Mouse (Mus musculus): ENCODE results near the gene Rbm7.
"Not testable (repeated sequence)": the region's sequence is repeated elsewhere in the genome, so short reads cannot be mapped to it uniquely, and the experiment has no call there.

Rbm7 gene

DNA sequence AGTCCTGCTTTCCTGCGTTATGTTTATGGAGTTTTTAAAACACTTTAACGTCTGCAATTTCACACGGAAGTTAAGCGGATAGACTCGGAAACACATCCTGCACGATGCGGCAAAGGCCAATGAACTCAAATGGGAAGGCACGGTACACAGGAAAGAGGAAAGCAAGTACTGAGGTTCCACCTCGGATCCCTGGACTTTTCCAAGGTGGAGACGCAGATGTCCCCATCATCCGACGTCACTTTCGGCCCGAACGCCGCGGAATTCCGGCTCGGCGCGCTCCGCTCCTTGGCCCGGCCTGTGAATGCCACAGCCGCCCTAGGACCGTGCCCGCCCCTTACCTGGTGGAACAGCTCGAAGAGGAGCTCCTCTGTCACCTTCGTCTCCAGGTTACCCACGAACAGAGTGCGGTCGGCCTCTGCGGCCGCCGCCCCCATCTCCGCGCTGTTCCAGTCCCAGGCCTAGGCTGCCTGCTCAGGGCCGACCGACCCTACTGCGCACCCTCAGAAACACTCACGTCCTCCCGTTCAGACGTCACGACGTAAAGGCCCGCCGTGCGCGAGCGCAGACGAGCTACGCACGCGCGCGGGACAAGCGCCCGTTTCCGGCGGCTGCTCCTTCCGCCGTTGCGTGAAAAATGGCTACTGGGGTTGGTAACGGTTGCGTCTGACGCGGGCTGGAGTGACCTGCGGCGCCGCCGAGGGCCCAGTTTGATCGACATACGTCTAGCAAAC is at the start of gene Rbm7, which contains the start of gene Gm5617:
Gene Rbm7 (minus strand): TSS at position 483 of the 731 bp plus-strand sequence.
Gene Gm5617 (plus strand): TSS at position 626 of the 731 bp plus-strand sequence.
- peak; percentile 95 for DNase-seq

DNA sequence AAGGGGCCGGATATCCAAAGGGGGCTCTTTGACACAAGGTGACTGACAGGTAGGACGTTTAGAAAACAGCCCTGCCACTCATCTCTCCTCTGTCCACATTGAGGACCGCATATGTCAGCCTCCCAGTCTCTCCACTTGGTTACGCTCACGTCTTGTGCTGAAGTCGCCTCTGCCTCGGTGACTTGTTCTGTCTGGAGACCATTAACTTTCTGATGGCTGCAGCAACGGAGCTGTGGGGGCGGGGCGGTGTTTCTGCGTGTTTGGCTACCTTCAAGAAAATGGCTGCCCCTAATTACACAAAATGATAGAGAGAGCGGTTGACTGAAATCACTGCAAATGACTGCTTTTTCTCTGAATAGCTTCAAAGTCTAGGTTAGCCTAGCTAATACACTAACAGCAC is 43.6 kb upstream of the Rbm7 start:
- no peak for DNase-seq

DNA sequence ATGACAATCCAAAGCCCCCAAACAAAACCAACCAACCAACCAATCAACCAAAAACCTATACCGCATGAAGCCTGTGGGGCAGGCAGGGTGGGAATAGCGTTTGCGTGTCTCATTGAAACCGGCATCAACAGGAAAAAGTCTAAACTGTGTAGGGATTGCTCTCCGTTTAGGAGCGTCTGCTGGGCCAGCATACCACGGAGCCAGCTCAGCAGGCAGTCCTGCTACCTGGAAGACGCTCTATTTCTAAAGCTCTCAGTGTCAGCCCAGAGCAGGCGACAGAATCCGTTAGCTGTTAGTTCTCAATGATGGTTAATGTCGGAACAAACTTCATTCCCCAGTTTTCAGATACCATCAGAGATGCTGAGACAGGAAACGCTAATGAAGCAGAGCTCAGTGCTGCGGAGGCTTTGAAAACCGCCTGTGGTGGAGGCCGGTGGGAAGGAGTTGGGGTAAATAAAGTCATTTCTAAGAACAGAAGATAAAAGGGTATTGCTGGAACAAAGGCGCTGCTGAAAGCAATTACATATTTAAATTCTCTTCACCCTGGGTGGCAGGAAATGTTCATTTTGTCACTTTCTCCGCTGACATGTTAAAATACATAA is 43.0 kb upstream of the Rbm7 start:
- no peak for DNase-seq

GRCm38 (mm10) chr9:48537616-48538015 is 42.5 kb upstream of the Rbm7 start:
- not testable (repeated sequence) for DNase-seq

DNA sequence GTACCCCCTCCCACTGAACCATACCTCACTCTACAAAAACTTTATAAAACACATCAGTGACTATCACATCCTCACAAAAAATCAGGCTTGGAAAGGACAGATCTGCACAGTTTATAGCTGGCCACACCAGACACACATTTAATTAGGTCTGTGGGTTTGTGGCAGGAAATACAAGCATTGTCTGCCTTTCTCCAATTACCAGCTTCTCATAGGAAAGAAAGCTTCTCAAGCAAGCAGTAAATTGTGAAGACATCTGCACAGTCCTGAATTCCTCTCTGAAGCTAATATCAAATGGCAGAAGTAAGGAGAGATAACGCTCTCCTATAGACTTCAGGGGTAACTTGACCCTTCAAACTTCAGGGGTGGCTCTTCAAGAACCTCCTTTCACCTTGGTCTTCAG is 41.3 kb upstream of the Rbm7 start:
- no peak for DNase-seq

GRCm38 (mm10) chr9:48532730-48533129 is 37.6 kb upstream of the Rbm7 start:
- no peak for DNase-seq

GRCm38 (mm10) chr9:48532203-48532602 is 37.1 kb upstream of the Rbm7 start:
- DNase-seq: no peak

- no peak for DNase-seq
Observed at GRCm38 (mm10) chr9:48531294-48531693, 36.2 kb upstream of the Rbm7 start.

DNA sequence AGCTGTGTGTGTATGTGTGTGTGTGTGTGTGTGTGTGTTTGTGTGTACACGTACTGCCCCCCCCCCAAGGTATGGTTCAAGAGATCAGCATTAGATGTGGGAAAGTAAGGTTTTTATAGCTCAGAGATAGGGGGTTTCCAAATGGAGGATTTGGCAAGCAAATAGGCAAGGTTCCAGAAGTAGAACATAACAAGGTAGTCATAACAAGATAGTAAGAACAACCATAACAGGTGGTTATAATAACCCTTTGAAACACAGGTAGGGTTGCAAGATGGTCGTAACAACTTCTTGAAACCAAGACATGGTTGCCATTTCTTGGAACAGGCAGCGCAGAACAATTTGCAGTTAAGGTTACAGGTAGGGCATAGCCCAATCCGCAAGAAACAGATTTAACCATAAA is 31.4 kb upstream of the Rbm7 start:
- DNase-seq: no peak

GRCm38 (mm10) chr9:48525566-48525965 is 30.5 kb upstream of the Rbm7 start:
- DNase-seq: no peak

GRCm38 (mm10) chr9:48520405-48520804 is 25.3 kb upstream of the Rbm7 start:
- not testable (repeated sequence) for DNase-seq

DNA sequence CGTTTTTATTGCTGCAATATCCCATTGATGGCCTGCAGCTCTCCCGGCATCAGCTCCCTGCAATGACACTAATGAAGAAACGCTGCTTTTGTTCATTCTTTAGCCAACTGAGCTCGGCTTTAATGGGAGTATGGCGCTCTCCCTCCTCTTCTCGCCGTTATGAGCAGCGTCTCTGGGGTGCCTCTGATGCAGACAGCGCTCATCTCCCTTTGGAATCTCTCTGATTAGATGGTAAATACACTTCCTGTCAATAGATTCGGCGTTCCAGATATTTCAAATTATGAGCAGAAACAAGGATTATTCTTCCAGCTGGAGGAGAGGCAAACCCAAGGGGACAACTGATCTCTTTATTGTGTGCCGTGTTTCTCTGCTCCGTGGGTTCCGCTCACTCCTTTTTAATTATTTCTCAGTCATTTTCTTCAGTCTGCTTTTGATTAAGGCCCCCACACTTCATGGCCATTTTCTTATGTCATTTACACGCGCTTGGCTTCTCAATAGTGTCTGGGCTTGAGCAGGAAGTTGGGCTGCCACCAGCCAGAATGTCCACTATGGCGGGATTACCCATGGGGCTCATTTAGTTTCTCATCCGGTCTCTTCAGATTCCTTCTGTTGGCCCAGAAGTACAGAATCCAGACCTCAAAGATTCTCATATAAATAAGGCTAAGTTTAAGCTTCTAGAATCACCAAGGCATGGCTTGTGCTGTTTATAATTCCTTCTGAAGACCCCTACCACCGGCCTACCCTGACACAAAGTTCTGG is 22.5 kb upstream of the Rbm7 start:
- DNase-seq: no peak

DNA sequence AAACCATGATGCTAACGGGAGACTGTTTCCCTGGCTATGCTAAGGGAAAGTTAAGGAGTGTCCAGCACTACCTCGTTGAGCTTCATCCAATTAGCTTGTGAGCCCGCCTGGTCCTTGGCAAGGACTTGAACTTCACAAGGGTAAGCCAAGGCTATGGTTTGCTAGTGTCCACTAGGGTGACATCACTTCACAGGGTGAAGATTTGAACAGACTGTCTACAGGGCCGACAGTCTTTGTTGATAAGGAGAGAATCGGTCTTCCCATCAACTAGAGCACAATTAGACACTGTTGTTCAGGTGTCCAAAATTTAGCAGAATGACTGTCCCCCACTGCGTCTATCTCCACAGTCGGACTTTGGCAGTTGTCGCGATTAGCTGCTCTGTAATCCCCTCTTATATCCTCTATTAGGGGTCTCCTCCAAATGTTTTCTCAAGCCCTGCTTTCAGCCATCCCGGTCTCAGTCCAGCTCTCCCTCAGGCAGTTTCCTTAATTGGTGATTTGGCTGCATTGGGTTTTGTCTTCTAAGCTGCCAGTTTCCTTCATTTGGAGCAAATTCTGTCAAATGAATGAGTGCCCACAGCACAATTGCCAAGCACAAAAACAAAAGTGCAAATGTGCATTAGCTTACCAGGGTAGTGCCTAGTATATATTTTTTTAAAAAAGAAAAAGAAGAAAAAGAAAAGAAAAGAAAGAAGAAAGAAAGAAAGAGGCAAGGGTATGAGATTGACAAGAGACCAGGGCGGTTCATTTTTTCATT is 21.7 kb upstream of the Rbm7 start:
- no peak for DNase-seq

DNA sequence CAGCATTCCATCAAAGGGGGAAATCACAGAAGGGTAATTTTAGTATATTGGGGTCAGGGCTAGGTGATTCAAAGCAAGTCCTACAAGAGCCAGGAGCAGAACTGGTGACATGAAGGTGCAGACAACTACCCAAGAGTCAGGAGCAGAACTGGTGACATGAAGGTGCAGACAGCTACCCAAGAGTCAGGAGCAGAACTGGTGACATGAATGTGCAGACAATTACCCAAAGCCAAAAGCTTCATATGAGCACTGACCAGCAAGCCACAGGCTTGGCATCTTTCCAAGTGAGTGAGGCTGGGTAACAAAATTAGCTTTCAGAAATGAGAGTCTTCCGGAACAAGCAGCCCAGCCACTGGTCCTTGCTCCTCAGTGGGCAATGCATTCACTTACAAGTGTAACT is 20.2 kb upstream of the Rbm7 start:
- DNase-seq: no peak

DNA sequence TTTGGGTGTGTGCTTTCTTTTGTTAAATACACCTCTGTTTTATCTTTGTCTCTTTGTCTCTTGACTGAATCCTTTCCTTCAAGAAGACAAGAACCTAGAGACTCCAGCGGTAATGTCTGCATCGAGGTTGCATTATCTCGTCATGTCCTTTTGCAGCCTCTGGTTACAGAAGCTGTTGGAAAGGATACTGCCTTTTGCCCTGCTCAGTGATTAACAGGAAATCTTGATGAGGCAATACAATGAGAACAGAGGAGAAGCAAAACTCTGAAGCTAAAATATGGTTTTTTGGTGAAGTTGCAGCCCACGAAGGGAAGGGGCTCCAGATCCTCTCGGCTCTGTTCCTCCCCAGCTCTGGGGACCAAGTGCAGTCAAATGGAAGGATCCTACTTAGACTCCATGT is 15.0 kb upstream of the Rbm7 start:
- no peak for DNase-seq

DNA sequence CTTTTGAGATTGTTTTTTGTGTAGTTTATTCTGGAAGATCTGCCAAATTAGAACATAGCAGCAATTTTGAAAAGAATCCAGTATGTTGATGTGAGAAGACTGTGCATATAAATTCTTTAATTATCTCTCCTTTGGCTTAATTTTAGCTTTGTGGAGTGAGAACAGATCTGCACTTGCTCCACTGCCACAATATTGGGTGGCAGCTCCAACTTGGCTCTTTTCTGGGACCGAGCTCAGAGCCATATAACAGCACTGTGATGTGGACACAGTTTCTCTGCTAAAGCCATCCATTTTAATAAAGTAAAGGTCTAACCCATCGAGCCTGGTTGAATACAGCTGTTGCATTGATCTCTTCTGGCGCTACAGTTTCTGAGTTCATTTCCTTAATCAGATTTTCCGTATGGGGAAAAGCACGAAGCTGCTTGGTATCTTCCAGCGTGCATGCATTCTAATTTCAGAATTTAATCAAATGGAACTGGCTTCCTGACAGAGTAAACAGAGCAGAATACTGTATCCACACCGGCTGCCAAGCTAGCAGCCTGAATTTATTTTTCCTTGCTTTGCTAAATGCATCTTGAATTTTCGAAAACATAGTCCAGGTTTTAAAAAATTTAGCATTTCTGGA is 9.8 kb upstream of the Rbm7 start:
- no peak for DNase-seq

GRCm38 (mm10) chr9:48503001-48503400 is 7.9 kb upstream of the Rbm7 start:
- no peak for DNase-seq

DNA sequence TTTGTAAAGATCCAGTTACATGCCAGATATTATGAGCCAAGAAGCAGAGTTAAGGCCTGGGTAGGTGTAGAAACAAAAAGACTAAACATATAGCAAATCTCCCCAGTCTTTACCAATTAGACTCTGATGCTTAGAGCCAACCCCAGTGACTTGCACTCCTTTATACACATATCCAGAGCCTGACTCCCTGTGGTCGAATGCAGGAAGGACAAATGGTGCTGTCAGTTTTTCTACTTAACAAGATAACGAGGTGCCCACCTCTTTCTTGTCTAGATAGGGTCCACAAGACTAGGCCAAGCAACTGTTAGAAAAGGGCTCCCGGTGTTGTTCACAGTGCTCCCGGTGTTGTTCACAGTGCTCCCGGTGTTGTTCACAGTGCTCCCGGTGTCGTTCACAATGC is 6.1 kb upstream of the Rbm7 start:
- DNase-seq: no peak

DNA sequence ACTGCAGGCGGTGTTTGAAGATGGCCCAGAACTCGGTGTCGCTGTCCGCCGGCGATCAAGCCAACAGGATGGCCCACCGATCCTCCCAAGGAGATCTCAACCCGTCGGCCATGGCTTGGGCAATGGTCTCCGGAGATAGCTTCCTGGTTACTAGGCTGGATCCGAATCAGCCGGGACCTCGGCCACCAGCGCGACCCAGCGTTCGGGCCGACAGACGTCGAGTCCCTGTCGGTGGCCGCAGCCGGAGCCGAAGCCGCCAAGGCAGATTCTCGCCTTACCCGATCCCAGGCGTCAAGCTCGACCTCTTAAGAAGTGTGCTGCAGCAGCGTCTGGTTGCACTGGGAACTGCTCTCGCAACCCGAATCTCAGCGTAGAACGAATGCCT is 441 bp upstream of the Rbm7 start:
- DNase-seq: no peak

DNA sequence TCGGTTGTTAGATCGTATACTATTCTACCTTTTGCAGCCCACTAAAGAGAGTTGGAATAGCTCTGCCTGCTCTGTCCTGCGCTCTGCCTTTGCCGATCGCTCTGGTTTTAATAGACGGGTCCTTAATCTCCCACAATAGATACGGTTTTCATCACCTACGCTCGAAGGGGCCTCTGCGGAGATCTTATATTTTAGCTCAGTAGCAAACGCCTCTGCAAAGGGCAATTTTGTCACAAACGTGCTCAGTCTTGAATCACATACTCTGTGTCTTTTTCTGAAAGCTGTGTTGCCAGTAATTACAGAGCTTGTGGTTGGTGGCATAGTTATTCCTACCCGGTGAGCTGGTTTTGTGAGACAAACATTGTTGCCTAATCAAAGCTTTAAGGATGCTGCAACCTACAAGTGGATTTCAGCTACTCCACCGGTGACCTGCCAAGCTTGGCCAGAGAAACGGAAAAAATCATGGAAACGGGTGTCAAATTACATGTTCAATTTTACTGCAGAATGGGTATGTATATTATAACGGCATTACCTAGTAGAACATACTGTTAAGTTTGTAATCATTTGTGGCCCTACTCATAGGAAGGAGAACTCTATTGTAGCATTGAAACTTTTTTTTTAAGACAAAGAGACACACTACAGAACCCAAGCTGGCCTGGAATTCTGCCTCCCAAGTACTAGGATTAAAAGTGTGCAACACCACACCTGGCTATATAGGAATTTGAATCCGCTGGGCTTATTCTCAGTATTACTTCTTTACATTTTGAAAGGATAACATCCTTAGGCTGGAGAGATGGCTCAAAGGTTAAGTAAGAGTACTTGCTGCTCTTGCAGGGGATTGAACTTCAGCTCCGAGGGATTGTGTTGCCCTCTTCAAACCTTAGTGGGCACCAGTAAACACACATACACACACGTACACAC is 13.6 kb downstream of the Rbm7 start:
- peak; percentile 10 for DNase-seq

GRCm38 (mm10) chr9:48480411-48481213 is 14.5 kb downstream of the Rbm7 start, which contains the start of gene Rexo2:
Rexo2 (minus strand) TSS chr9:48480623.
- peak; percentile 94 for DNase-seq

Measured in kidney, adult 18-20 months (tissue).